Mouse (Mus musculus) spleen, postnatal 36 days (tissue): Measurements from ENCODE around the gene Msl1.

Source experiments
- DNase-seq, 2 experiments: peaks; one replicate each; pipeline ENCODE4 v3.0.0; 2022; ENCODE audit warnings: low spot score in 2 of 2, mixed read lengths in 1 of 2

Gene Msl1

GRCm38 (mm10) chr11:98795015-98795713 is at the start of gene Msl1:
Gene Msl1, plus strand, starts transcription at chr11:98795516.
- DNase-seq = peak; percentile 85 to 87

- DNase-seq = no peak
These were observed 49.1 kb upstream of the Msl1 start for GRCm38 (mm10) chr11:98745932-98746853.

DNA sequence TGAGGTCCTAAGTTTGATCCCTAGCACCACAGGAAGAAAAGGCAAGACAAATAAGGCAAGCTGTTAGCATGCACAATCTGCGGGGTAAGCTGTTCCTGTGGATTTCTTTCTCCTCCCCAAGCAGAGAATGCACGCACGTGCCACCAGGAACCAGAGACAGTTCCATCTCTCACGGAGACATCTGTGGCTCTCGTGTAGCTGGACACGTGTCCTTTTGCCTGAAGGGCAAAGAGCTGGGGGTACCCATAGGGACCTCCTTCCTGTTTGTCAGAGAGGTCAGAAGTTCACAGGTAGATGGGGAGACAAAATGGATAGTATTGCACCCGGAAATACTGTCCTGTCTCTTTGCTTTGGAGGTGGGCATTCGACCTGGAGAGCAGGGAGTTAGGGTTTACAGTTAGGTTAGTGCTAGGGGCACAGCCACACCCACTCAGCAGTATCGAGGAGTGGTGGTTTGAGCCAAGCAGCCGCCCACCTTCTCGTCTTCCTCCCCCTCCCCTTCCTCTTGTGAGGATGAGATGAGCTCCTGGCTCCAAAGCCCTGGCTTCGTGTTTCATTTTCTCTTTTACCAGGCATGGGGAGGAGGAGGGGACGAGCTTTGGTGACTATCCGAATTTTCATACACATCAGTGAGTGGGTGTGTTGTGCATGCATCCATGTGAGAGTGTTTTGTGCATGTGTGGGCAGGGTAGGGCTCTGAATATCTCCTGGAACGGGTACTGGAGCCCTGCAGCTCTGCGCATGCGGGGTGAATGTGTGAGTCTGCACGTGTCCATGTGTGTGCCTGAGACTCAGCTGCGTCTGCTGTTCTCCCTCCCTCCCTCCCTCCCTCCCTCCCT is 48.2 kb upstream of the Msl1 start:
- peak; percentile 68 to 72 for DNase-seq

GRCm38 (mm10) chr11:98747804-98748505 is 47.4 kb upstream of the Msl1 start:
- DNase-seq = no peak

GRCm38 (mm10) chr11:98748506-98749416 is 46.6 kb upstream of the Msl1 start:
- DNase-seq = peak in 1 of 2 experiments; percentile 37

- DNase-seq = no peak
These were observed 45.6 kb upstream of the Msl1 start for GRCm38 (mm10) chr11:98749716-98750115.

GRCm38 (mm10) chr11:98750351-98751201 is 44.7 kb upstream of the Msl1 start:
- no peak for DNase-seq

DNA sequence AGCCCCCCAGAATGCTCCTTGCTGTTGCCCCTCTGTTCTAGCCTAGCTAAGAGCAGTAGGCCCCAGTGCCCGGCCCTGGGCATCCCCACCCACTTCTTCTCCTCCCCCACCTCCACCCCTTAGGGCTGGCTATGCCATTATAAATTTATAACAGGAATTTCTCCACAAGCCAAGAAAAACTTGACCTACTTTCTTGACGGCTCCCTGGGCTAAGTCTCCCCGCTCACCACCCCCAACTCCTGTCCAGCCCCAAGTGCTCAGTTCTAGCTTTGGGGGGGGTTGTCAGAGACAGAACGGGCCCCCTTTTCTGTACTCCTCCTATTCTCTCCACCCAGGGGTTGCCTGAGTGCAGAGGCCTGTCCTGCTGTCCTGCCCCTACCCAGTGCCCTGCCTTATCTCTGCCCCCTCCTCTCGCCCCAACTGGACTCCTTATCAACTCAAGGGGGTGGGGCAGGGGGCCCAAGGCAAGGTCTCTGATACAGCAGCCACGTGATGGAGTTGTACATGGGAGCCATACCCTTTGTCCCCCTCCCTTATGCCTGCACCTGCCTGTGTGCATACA is 44.0 kb upstream of the Msl1 start:
- DNase-seq = no peak

DNA sequence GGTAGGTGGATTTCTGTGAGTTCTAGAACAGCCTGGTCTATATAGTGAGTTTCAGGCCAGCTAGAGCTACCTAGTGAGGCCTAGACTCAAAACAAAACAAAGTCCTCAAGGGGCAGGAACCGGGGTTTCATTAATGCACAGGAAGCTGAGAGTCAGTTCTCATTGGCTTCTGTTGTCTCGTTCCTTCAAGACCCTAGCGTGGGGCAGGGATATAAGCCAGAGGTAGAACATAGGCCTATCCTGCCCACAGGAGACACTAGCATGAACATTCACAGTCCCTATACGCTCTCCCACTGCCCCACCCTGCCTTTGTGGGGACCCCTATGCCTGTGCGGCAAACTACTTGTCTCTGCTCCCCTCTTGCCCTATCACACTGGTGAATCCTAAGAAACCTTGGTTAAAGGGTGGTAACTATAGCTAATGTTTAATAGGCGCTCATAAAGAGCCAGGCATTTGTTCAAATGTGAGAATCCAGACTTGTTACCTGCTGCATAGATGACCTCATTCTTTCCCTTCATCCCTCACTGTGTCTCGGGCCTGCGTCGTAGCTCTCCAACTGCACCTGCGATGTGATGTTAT is 42.7 kb upstream of the Msl1 start:
- DNase-seq = no peak

GRCm38 (mm10) chr11:98753264-98753663 is 42.1 kb upstream of the Msl1 start:
- no peak for DNase-seq

DNA sequence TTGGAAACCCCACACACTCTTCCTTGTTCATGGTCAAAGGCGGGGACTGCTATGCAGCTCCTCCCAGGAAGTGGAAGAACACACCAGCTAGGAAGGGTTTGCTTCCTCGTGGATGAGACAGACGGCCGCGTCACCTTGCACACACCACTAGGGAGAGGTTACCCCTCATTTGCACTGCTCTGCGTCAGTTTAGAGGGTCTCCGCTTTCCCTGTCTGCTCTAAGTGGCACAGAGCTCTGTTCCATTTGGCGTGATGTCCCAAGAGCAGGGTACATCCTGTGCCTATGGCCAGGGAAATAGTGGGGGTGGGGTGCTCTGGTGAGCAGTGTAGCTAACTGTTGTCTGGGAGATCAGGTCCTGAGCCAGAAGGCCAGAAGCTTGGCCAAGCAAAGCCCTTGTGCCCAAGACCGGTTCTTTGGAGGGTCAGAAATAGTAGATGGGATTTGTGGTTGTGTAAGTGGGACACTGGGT is 41.1 kb upstream of the Msl1 start:
- DNase-seq = no peak

- peak; percentile 54 to 56 for DNase-seq
These were observed 40.6 kb upstream of the Msl1 start for GRCm38 (mm10) chr11:98754621-98755181.

- DNase-seq = no peak
These were observed 39.5 kb upstream of the Msl1 start for GRCm38 (mm10) chr11:98755726-98756380.

DNA sequence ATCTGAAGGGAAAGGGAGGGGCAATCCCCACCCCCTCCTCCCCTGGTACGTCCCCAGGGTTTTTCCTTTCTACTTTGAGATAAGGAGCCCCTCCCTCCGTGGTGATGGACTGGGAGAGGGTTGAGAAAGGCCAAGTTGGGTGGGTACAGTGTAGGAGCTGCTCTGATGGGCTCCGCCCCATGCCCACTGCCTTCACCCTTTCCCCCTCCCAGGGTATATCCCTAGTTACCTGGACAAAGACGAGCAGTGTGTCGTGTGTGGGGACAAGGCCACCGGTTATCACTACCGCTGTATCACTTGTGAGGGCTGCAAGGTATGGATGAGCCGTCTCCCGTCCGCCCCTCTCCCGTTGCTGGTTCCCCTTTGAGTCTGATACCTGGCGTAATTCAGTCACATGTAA is 38.6 kb upstream of the Msl1 start:
- DNase-seq = no peak

- no peak for DNase-seq
These were observed 33.4 kb upstream of the Msl1 start for GRCm38 (mm10) chr11:98761939-98762338.

DNA sequence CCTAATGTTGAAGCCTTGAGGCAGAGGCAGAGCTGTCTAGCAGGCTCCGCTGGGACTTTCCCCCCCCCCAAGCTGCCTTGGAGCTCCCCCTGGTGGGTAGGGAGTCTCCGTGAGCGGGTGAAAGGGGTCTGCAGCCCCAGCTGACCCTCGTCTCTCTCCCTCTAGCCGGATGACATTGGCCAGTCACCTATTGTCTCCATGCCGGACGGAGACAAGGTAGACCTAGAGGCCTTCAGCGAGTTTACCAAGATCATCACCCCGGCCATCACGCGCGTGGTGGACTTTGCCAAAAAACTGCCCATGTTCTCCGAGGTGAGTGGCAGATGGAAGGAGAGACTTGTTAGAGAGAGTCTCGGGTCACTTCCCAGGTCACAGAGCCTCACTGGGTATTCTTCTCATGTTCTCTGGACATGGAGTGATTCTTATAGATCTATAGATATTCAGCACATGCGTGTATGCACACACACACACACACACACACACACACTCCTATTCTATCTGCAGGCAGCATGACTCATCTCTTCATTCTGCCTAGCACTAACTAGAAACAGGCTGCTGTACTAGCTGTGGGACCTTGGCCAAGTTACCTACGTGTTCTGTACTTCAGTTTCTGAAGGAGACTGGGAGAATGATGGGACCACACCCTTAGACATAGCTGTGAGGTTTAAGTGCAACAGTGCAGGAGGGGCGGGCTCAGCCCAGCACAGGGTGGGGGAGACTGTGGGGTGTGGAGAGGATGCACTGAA is 32.4 kb upstream of the Msl1 start:
- DNase-seq = no peak

GRCm38 (mm10) chr11:98763502-98763861 is 31.8 kb upstream of the Msl1 start:
- no peak for DNase-seq
